Mouse (Mus musculus): ENCODE measurements around the gene Rdh16f1.

Gene Rdh16f1

GRCm38 (mm10) chr10:127759181-127760110 lies at the start of gene Rdh16f1, which contains the start of gene Rdh1:
Gene Rdh16f1 (plus strand): TSS chr10:127759787.
Gene Rdh1 (plus strand): TSS chr10:127759721.
- peak in 1 of 2 experiments; percentile 12 for DNase-seq

- no peak for DNase-seq
These were observed 49.3 kb upstream of the Rdh16f1 start for GRCm38 (mm10) chr10:127710331-127710730.

GRCm38 (mm10) chr10:127712736-127713135 lies 46.9 kb upstream of the Rdh16f1 start:
- no peak for DNase-seq

GRCm38 (mm10) chr10:127721671-127722418 lies 37.7 kb upstream of the Rdh16f1 start:
- DNase-seq, result peak in 1 of 2 experiments; percentile 23

GRCm38 (mm10) chr10:127724178-127724577 lies 35.4 kb upstream of the Rdh16f1 start, which contains the start of gene Tac2:
Gene Tac2 (plus strand): TSS chr10:127724478.
- no peak for DNase-seq

- DNase-seq, result no peak
These were observed 34.5 kb upstream of the Rdh16f1 start for GRCm38 (mm10) chr10:127725136-127725535.

GRCm38 (mm10) chr10:127728437-127728836 lies 31.1 kb upstream of the Rdh16f1 start:
- DNase-seq, result no peak

GRCm38 (mm10) chr10:127730285-127730932 lies 29.2 kb upstream of the Rdh16f1 start:
- no peak for DNase-seq

GRCm38 (mm10) chr10:127730933-127731310 lies 28.7 kb upstream of the Rdh16f1 start:
- DNase-seq, result no peak

GRCm38 (mm10) chr10:127731397-127731796 lies 28.2 kb upstream of the Rdh16f1 start:
- no peak for DNase-seq

GRCm38 (mm10) chr10:127734434-127734833 lies 25.2 kb upstream of the Rdh16f1 start:
- peak in 1 of 2 experiments; percentile 37 for DNase-seq

- DNase-seq, result no peak
These were observed 23.3 kb upstream of the Rdh16f1 start for GRCm38 (mm10) chr10:127736266-127736665.

GRCm38 (mm10) chr10:127736916-127737315 lies 22.7 kb upstream of the Rdh16f1 start:
- DNase-seq, result peak in 1 of 2 experiments; percentile 28

GRCm38 (mm10) chr10:127737552-127737951 lies 22.0 kb upstream of the Rdh16f1 start:
- no peak for DNase-seq

- peak in 1 of 2 experiments; percentile 62 for DNase-seq
These were observed 21.3 kb upstream of the Rdh16f1 start for GRCm38 (mm10) chr10:127738151-127738882.

- DNase-seq, result peak; percentile 87 to 91
These were observed 20.4 kb upstream of the Rdh16f1 start, which contains the start of gene Zbtb39 for GRCm38 (mm10) chr10:127739083-127739660. Gene Zbtb39 (plus strand): TSS chr10:127739538.

GRCm38 (mm10) chr10:127739661-127740161 lies 19.9 kb upstream of the Rdh16f1 start:
- no peak for DNase-seq

- DNase-seq, result peak; percentile 52 to 69
These were observed 14.9 kb upstream of the Rdh16f1 start for GRCm38 (mm10) chr10:127744661-127745060.

GRCm38 (mm10) chr10:127745886-127746285 lies 13.7 kb upstream of the Rdh16f1 start:
- DNase-seq, result no peak

GRCm38 (mm10) chr10:127747254-127747653 lies 12.3 kb upstream of the Rdh16f1 start:
- DNase-seq, result no peak

GRCm38 (mm10) chr10:127748847-127749612 lies 10.6 kb upstream of the Rdh16f1 start:
- peak; percentile 43 to 76 for DNase-seq

All from lung, postnatal 4 days (tissue).